Mouse (Mus musculus) forebrain, embryonic 16.5 days (tissue): Measurements from ENCODE around the gene Slc17a9. TPM values are rescaled to one million over a fixed set of nuclear protein-coding genes. Genes with fewer than 3 reads are reported as not detected.

ENCODE experiments used
- ATAC-seq: fragments of 200-750 bp; cut with Nextera tagmentation; 2 replicates; pipeline ENCODE4 v1.8.0; 2017; ENCODE audit warnings: mild to moderate bottlenecking, moderate library complexity
- H3K27ac ChIP-seq: fragments of 300-500 bp; sonication (generic); 2 replicates; pipeline ENCODE4 v1.5.1; 2014; ENCODE audit warnings: low read length, control low read depth
- H3K27me3 ChIP-seq: fragments of 300-500 bp; sonication (generic); replicated peaks from 2 replicates; pipeline ENCODE4 v1.6.1; 2014; ENCODE audit warnings: low read length; ENCODE audit not compliant: control insufficient read depth, insufficient read depth
- H3K36me3 ChIP-seq: fragments of 300-500 bp; sonication (generic); 2 replicates; pipeline ENCODE4 v1.6.1; 2014; ENCODE audit not compliant: control insufficient read depth, insufficient read depth
- H3K4me1 ChIP-seq: fragments of 300-500 bp; sonication (generic); replicated peaks from 2 replicates; pipeline ENCODE4 v1.6.1; 2014; ENCODE audit warnings: low read length; ENCODE audit not compliant: control insufficient read depth, insufficient read depth
- H3K4me2 ChIP-seq: fragments of 300-500 bp; sonication (generic); 2 replicates; pipeline ENCODE4 v1.6.1; 2014; ENCODE audit warnings: mild to moderate bottlenecking, low read length, control low read depth
- H3K4me3 ChIP-seq: fragments of 300-500 bp; sonication (generic); replicated peaks from 2 replicates; pipeline ENCODE4 v1.5.1; 2014; ENCODE audit warnings: mild to moderate bottlenecking, low read length, control low read depth
- H3K9ac ChIP-seq: fragments of 300-500 bp; sonication (generic); replicated peaks from 2 replicates; pipeline ENCODE4 v1.6.1; 2014; ENCODE audit warnings: low read depth, low read length, control low read depth
- H3K9me3 ChIP-seq: fragments of 300-500 bp; sonication (generic); 2 replicates; pipeline ENCODE4 v1.6.1; 2016; ENCODE audit warnings: low read length; ENCODE audit not compliant: control insufficient read depth
- WGBS: fragments of 180-500 bp; shearing (Covaris S2); extraction: QIAGEN DNeasy Blood & Tissue Kit; methylation state at CpG from one replicate; pipeline ENCODE4 v1.1.7; 2014; 5-methylcytosine and 5-hydroxymethylcytosine counted together
- polyA plus RNA-seq: library from polyadenylated mRNA; unstranded; fragments of >200 nt; fragmentation: Nextera tagmentation; extraction: Ambion mirVana; gene quantifications from 2 replicates; pipeline ENCODE4 v1.2.1, GENCODE M21; 2015

The Slc17a9 gene
- polyA plus RNA-seq, 1 experiment from 2014 or later = 0.22 TPM

DNA sequence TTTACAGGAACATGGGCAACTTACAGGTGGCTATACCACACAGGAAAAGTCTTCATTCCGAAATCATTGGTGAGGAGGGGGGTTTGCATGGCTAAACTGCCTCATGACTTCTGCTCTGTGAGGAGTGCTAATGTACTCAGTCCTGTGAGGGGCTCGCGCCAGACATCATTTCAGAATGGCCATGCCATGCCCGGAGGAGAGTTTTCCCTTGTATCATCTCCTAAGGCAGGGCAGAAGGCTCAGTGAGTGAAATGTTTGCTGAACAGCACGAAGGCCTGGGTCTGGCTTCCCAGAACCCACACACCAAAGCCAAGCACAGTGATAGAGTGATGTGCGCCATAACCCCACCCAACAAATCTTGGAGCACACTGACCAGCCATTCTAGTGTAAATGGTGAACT, 17.8 kb downstream of the Slc17a9 start:
- H3K4me3 ChIP-seq = no peak overlapping the region
- H3K27ac ChIP-seq = no peak overlapping the region
- no peak overlapping the region for H3K4me2 ChIP-seq
- H3K27me3 ChIP-seq = no peaks in the 10 kb centered on the region
- H3K9ac ChIP-seq = no peak overlapping the region
- ATAC-seq = no peak
- H3K36me3 ChIP-seq = no peaks in the 10 kb centered on the region
- H3K4me1 ChIP-seq = peaks cover 5% of the 10 kb centered on the region
- WGBS = 87% methylated on average over 6 of the region's 6 CpGs
- no peaks in the 10 kb centered on the region for H3K9me3 ChIP-seq

DNA sequence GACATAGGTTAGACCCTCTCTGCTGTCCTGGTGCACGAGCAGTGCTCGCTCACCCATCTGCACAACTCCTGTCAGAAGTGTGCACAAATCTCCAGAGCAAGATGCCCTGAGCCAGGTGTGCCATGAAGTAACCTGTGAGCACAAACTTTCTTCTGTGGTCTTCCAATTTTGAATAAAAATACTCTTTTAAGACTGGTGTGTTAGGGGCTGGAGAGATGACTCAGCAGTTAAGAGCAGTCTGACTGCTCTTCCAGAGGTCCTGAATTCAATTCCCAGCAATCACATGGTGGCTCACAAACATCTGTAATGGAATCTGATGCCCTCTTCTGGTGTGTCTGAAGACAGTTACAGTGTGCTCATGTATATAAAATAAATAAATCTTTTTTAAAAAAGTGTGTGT, 18.3 kb downstream of the Slc17a9 start:
- WGBS = 89% methylated on average over 2 of the region's 2 CpGs
- Histone ChIP-seq H3K4me3 (no peak overlapping the region), H3K9ac (no peak overlapping the region), H3K4me2 (no peak overlapping the region), H3K36me3 (no peaks in the 10 kb centered on the region), H3K27ac (no peak overlapping the region), H3K9me3 (no peaks in the 10 kb centered on the region), H3K27me3 (0 out of 2 replicates have a peak, but pooled peaks cover under 1% of the 10 kb centered on the region), H3K4me1 (peaks cover 5% of the 10 kb centered on the region)
- ATAC-seq = no peak

DNA sequence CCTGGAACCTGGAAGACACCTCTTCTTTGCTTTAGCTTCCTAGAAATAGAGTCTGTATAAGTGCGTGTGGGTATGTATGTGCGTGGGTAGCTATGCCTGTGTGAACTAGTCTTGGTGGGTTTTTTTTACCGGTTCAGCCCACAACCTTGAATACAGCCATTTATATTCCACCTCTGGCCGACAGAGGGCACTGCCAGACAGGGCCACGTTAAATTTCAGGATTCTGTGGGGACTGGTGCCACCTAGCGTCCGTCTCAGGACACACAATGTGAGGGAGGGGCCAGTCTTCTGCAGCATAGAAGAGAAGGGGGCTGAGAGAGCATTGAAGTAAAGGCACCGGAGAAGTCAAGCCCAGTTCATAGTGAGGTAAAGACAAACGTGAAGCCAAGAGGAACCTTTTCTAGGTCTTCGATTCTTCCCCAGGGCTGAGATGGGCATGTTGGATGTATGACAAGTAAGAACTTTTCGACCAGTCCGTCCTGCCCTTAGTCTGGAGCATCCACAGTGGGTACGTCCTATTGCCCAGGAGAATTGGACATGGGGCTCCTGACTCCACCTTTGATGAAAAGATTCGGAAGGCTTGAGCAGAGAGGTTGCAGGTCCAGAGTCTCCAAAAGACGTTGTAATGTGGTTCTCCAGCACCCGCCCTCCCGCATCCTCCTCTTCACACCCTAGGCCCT, 20.3 kb downstream of the Slc17a9 start:
- no peaks in the 10 kb centered on the region for H3K36me3 ChIP-seq
- H3K4me2 ChIP-seq = no peak overlapping the region
- H3K27me3 ChIP-seq = 0 out of 2 replicates have a peak, but pooled peaks cover 3% of the 10 kb centered on the region
- ATAC-seq = peak; percentile 84
- H3K9ac ChIP-seq = no peak overlapping the region
- H3K9me3 ChIP-seq = no peaks in the 10 kb centered on the region
- peaks cover 5% of the 10 kb centered on the region for H3K4me1 ChIP-seq
- no peak overlapping the region for H3K4me3 ChIP-seq
- 36% methylated on average over 17 of the region's 17 CpGs for WGBS
- no peak overlapping the region for H3K27ac ChIP-seq

DNA sequence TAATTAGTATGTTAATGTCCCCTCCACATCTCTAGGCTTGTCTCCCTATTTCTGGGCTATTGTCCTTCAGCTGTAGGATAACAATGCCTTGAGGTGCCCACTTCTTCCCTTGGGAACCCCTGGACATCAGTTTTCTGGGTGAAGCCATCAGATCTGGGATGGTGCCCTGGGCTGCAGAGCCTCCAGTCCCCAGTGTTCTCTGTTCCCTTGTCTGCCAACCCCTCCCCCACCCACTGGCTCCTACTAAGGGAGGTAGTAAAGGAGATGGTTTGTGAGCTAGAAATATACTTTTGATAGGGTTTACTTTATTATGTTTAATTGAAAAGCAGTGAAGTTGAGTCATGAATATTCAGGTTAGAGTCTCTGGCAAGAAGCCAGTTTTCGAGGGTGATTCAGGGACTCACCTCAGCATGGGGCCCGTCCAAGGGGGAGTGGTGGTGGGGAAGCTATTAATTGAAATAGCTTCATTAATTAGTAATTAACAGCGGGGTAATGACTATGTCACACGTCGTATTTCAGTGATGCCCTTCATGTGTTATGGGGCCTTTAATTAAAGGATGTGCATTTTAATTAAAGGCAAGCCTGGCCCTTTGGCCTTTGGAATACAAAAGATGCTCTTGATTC, 21.6 kb downstream of the Slc17a9 start:
- Histone ChIP-seq H3K4me1 (peaks cover 5% of the 10 kb centered on the region), H3K27me3 (0 out of 2 replicates have a peak, but pooled peaks cover 3% of the 10 kb centered on the region), H3K4me3 (no peak overlapping the region), H3K9ac (no peak overlapping the region), H3K9me3 (no peaks in the 10 kb centered on the region), H3K36me3 (no peaks in the 10 kb centered on the region), H3K4me2 (no peak overlapping the region), H3K27ac (no peak overlapping the region)
- ATAC-seq = no peak
- 4% methylated on average over 5 of the region's 5 CpGs for WGBS

DNA sequence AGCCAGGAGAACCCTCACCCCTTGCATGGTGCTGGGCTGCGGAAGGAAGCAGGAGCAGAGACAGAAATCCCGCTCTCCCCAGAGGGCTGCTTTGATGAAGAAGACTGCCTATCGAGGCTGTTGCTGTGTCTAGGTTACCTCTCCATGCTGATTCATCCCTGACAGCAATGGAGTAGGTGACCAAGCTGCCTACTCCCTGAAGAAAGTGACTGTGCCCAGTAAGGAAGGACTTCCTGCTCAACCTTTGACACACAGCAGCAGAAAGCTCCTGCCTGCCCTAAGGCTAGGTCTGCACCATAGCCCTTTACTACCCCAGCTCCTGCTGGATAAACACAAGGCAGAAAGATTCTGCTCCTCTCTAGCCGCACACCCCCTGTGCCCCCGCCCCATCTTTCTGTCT, 23.8 kb downstream of the Slc17a9 start:
- Histone ChIP-seq H3K27me3 (peaks cover 12% of the 10 kb centered on the region; the same call in 1 of the 2 replicates), H3K4me1 (peaks cover 5% of the 10 kb centered on the region), H3K4me3 (no peak overlapping the region), H3K27ac (no peak overlapping the region), H3K4me2 (no peak overlapping the region), H3K36me3 (no peaks in the 10 kb centered on the region), H3K9ac (no peak overlapping the region), H3K9me3 (no peaks in the 10 kb centered on the region)
- ATAC-seq = no peak
- WGBS = 59% methylated on average over 5 of the region's 5 CpGs

DNA sequence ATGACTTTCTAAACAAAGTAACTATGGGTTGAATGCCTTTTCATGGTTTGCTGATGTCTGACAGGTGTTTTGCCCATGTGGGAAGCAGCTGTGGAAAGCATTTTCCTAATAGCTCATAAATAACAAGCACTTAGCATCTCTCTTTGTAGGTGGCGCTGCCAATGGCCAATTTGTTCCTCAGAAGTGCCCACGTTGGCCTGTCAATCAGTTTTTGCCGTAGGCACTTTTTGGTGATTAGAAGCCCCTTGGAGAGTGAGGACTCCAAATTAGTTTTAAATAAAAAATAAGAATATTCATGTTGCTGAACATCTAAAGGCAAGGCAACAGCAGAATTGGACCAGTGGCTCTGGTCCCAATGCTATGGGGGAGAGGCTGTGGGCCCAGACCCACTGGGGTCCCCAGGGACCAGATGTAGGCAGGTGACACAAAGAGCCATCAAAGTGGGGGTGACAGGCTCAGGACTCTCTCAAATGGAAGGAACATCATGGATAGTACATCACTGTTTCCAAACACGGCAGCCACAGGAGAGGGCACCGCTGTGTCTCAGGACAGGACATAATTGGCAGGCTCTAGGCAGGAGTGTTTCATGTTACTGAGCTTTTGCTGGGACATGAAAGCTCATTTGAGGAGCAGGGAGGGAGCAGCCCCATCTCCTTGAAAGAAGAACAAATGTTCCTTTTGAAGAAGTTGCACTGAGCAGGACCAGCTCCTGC, 30.1 kb downstream of the Slc17a9 start:
- no peak for ATAC-seq
- H3K4me1 ChIP-seq = no peaks in the 10 kb centered on the region; the same call in 1 of the 2 replicates
- H3K27me3 ChIP-seq = peaks cover 20% of the 10 kb centered on the region
- WGBS = 46% methylated on average over 5 of the region's 5 CpGs
- no peak overlapping the region for H3K4me2 ChIP-seq
- no peak overlapping the region for H3K4me3 ChIP-seq
- H3K9me3 ChIP-seq = no peaks in the 10 kb centered on the region
- H3K9ac ChIP-seq = no peak overlapping the region
- H3K36me3 ChIP-seq = no peaks in the 10 kb centered on the region
- H3K27ac ChIP-seq = no peak overlapping the region

DNA sequence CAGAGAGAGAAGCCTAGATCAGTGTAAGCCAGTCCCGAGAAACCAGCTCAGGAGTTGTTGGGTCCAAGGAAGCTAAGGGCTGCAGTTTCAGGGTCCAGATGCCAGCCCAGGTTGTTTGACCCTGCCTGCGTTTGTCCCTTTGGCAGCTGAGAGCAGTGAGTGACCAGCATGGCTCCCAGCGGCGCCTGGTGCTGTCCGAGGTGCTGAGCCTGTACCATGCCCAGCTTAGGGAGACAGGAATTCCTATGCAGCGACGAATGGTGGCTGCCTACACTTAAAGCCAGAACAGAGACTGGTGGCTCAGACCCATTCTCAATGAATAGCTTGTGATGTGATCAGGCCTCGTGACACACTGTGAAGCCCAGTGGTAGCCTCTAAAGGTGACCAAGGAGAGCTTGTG, 30.8 kb downstream of the Slc17a9 start:
- Histone ChIP-seq H3K9me3 (no peaks in the 10 kb centered on the region), H3K27ac (no peak overlapping the region), H3K9ac (no peak overlapping the region), H3K4me2 (no peak overlapping the region), H3K27me3 (peaks cover 20% of the 10 kb centered on the region), H3K4me1 (no peaks in the 10 kb centered on the region; the same call in 1 of the 2 replicates), H3K36me3 (no peaks in the 10 kb centered on the region), H3K4me3 (no peak overlapping the region)
- ATAC-seq = no peak
- 1% methylated on average over 8 of the region's 8 CpGs for WGBS

DNA sequence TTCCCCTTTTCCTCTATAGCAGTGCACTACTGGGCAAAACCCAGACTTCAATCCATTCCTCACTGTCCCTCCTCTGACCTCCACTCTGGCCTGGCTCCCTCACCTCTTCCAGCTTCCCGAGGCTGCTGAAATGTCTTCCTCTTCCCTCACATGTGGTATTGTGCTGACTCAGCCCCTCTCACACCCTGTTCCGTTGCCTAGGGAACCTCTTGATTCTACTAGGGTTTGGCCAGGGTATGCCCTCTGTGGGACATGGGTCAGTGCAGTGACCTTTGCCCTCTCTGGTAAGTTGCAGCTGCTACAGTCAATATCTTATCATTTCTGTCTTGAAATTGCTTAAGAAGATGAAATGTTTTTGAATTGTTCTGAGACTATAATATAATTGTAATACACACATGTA, 31.7 kb downstream of the Slc17a9 start:
- no peak overlapping the region for H3K4me2 ChIP-seq
- no peaks in the 10 kb centered on the region for H3K36me3 ChIP-seq
- H3K9ac ChIP-seq = no peak overlapping the region
- H3K9me3 ChIP-seq = no peaks in the 10 kb centered on the region
- no peaks in the 10 kb centered on the region; the same call in 1 of the 2 replicates for H3K4me1 ChIP-seq
- 39% methylated on average over 2 of the region's 2 CpGs for WGBS
- H3K27me3 ChIP-seq = peaks cover 20% of the 10 kb centered on the region
- no peak overlapping the region for H3K4me3 ChIP-seq
- no peak overlapping the region for H3K27ac ChIP-seq
- no peak for ATAC-seq

DNA sequence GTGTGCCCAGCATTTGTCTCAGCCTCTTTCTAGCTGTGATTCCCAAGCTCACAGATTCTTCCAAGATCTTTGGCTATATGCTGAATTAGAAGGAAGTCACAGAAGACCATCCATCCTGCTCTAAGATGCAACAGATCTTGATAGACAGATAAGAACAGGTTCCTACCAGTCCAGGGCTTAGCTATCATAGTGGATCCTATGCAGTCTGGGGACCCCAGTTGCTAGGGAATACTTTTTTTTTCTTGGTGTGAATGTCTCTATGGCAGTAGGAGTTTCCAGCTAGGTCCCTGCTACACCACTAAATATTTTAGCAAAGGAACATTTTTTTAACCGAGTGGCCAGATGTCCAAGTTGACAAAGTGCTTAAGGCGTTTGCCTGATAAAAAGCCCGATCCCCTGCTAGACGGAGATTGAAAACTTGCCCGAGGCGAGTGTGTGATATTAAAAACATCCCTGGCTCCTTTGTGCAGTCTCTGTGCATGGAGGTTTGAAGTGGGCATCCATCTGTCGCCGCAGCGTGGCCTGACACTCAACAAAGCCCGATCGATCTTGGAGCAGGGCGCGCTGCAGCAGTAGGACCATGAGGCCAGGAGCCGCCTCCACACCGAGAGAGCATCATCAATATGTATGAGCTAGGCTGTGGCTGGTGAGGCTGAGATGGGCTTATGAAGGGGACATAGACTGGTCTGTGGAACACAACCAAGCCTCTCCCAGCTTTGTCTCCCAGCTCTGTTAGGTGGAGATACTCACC, 33.6 kb downstream of the Slc17a9 start:
- peak; percentile 62; the same call in 1 of the 2 replicates for ATAC-seq
- H3K27me3 ChIP-seq = peaks cover 12% of the 10 kb centered on the region

More for the DNA sequence above, 33.6 kb downstream of the Slc17a9 start:
- no peak overlapping the region for H3K9ac ChIP-seq
- H3K9me3 ChIP-seq = no peaks in the 10 kb centered on the region
- no peak overlapping the region for H3K27ac ChIP-seq
- no peaks in the 10 kb centered on the region for H3K36me3 ChIP-seq
- H3K4me3 ChIP-seq = no peak overlapping the region
- H3K4me2 ChIP-seq = no peak overlapping the region; the same call in 1 of the 2 replicates
- no peaks in the 10 kb centered on the region; the same call in 1 of the 2 replicates for H3K4me1 ChIP-seq
- WGBS = 31% methylated on average over 15 of the region's 15 CpGs
